Mouse (Mus musculus): Measurements from ENCODE around the gene Arhgef3.

The Arhgef3 gene

GRCm38 (mm10) chr14:27378669-27379068 lies 264.0 kb downstream of the Arhgef3 start:
- no peak for DNase-seq (ENCODE audit: low spot score)

GRCm38 (mm10) chr14:27379404-27379803 lies 264.7 kb downstream of the Arhgef3 start:
- no peak for DNase-seq (ENCODE audit: low spot score)

GRCm38 (mm10) chr14:27381459-27381858 lies 266.8 kb downstream of the Arhgef3 start:
- no peak for DNase-seq (ENCODE audit: low spot score)

GRCm38 (mm10) chr14:27383321-27383830 lies 268.7 kb downstream of the Arhgef3 start:
- DNase-seq (ENCODE audit: low spot score) = no peak

GRCm38 (mm10) chr14:27384143-27384542 lies 269.4 kb downstream of the Arhgef3 start:
- no peak for DNase-seq (ENCODE audit: low spot score)

- no peak for DNase-seq (ENCODE audit: low spot score)
Measured at GRCm38 (mm10) chr14:27388616-27389015, 273.9 kb downstream of the Arhgef3 start.

GRCm38 (mm10) chr14:27389722-27390121 lies 275.0 kb downstream of the Arhgef3 start:
- DNase-seq (ENCODE audit: low spot score) = no peak

GRCm38 (mm10) chr14:27390663-27391062 lies 276.0 kb downstream of the Arhgef3 start:
- DNase-seq (ENCODE audit: low spot score) = no peak

- DNase-seq (ENCODE audit: low spot score) = no peak
Measured at GRCm38 (mm10) chr14:27391776-27392308, 277.1 kb downstream of the Arhgef3 start.

- DNase-seq (ENCODE audit: low spot score) = no peak
Measured at GRCm38 (mm10) chr14:27392660-27393059, 278.0 kb downstream of the Arhgef3 start.

GRCm38 (mm10) chr14:27393806-27394205 lies 279.1 kb downstream of the Arhgef3 start:
- no peak for DNase-seq (ENCODE audit: low spot score)

GRCm38 (mm10) chr14:27396424-27396823 lies 281.7 kb downstream of the Arhgef3 start:
- DNase-seq (ENCODE audit: low spot score) = no peak

- DNase-seq (ENCODE audit: low spot score) = no peak
Measured at GRCm38 (mm10) chr14:27397526-27397925, 282.8 kb downstream of the Arhgef3 start.

GRCm38 (mm10) chr14:27400495-27400894 lies 285.8 kb downstream of the Arhgef3 start:
- DNase-seq (ENCODE audit: low spot score) = no peak

- DNase-seq (ENCODE audit: low spot score) = no peak
Measured at GRCm38 (mm10) chr14:27401717-27402278, 287.1 kb downstream of the Arhgef3 start.

GRCm38 (mm10) chr14:27402332-27403250 lies 287.9 kb downstream of the Arhgef3 start:
- no peak for DNase-seq (ENCODE audit: low spot score)

- no peak for DNase-seq (ENCODE audit: low spot score)
Measured at GRCm38 (mm10) chr14:27405452-27405851, 290.8 kb downstream of the Arhgef3 start.

GRCm38 (mm10) chr14:27405947-27406346 lies 291.2 kb downstream of the Arhgef3 start:
- DNase-seq (ENCODE audit: low spot score) = no peak

- DNase-seq (ENCODE audit: low spot score) = no peak
Measured at GRCm38 (mm10) chr14:27408240-27408639, 293.5 kb downstream of the Arhgef3 start.

- no peak for DNase-seq (ENCODE audit: low spot score)
Measured at GRCm38 (mm10) chr14:27409662-27410061, 295.0 kb downstream of the Arhgef3 start.

- DNase-seq (ENCODE audit: low spot score) = no peak
Measured at GRCm38 (mm10) chr14:27411492-27411891, 296.8 kb downstream of the Arhgef3 start.

- no peak for DNase-seq (ENCODE audit: low spot score)
Measured at GRCm38 (mm10) chr14:27412699-27413098, 298.0 kb downstream of the Arhgef3 start.

GRCm38 (mm10) chr14:27413961-27414360 lies 299.3 kb downstream of the Arhgef3 start:
- DNase-seq (ENCODE audit: low spot score) = no peak
